Mouse (Mus musculus): ENCODE results near the gene Psg18. TPM values are rescaled to one million over a fixed set of nuclear protein-coding genes. Genes with fewer than 3 reads are reported as not detected.
"Not testable (repeated sequence)": the region's sequence is repeated elsewhere in the genome, so short reads cannot be mapped to it uniquely, and the experiment has no call there.

The Psg18 gene
- not detected in 2 replicates for polyA plus RNA-seq (2014; fragmentation: Nextera tagmentation; extraction: Ambion mirVana)

DNA sequence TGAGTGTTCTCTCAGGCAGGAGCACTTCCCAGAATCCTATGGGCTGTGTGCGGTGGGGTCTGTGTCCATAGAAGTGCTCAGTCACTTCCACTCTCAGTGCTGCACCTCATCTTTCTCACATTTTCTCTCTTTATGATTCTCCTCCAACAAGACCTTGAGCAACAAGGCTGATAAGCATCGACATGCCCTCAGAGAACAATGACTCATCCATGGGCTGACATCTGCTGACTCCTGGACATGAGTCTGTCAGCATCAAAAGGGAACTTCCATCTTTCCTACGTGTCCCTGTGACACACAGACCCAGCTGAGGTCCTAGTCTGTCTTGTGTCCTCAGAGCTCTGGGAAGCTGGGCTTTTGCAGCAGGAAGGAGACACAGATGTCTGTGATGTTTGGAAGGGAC lies at the start of gene Psg18:
TSS of gene Psg18 (minus strand) at position 101 of the 400 bp plus-strand sequence.
- DNase-seq; H3K4me1 ChIP-seq (ENCODE audit: control insufficient read depth, insufficient read depth, low read length); H3K4me3 ChIP-seq (replicated peaks; ENCODE audit: low read depth, low read length); H3K27ac ChIP-seq (replicated peaks; ENCODE audit: low read depth, low read length); H3K27me3 ChIP-seq (ENCODE audit: control insufficient read depth, insufficient read depth, low read length); ATAC-seq (ENCODE audit: low FRiP score, low TSS enrichment); H3K9ac ChIP-seq (replicated peaks; ENCODE audit: low read length); H3K9me3 ChIP-seq (ENCODE audit: control insufficient read depth, low read length); H3K36me3 ChIP-seq (ENCODE audit: control insufficient read depth, insufficient read depth, low read length); H3K4me2 ChIP-seq (ENCODE audit: low read length): not testable (repeated sequence)
- WGBS, result 79% methylated on average over 3 of the region's 3 CpGs

DNA sequence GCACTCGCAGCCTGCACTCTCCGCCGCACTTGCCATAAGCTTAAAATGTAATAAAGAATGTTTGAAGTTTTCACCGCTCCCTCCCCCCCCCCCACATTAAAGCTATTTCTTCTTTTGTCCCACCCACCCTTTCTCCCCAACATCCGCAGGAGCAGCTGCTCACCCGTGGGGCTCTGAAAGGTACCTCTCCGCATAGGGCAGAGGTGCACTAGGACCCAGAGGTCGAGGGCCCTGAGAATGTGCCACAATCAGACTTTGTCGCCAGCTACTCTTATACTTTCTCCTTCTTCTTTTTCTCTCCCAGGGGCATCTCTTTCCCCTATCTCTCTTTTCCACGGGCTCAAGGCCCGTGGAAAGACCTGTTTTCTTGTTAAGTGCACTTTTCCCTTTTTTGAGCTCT lies 48.6 kb upstream of the Psg18 start:
- Histone ChIP-seq H3K4me1 (ENCODE audit: control insufficient read depth, insufficient read depth, low read length) (no peaks in the 10 kb centered on the region), H3K27ac (replicated peaks; ENCODE audit: low read depth, low read length) (peak overlapping the region; percentile 26; the same call in 1 of the 2 replicates), H3K4me2 (ENCODE audit: low read length) (peak overlapping the region; percentile 10; the same call in 1 of the 2 replicates)

DNA sequence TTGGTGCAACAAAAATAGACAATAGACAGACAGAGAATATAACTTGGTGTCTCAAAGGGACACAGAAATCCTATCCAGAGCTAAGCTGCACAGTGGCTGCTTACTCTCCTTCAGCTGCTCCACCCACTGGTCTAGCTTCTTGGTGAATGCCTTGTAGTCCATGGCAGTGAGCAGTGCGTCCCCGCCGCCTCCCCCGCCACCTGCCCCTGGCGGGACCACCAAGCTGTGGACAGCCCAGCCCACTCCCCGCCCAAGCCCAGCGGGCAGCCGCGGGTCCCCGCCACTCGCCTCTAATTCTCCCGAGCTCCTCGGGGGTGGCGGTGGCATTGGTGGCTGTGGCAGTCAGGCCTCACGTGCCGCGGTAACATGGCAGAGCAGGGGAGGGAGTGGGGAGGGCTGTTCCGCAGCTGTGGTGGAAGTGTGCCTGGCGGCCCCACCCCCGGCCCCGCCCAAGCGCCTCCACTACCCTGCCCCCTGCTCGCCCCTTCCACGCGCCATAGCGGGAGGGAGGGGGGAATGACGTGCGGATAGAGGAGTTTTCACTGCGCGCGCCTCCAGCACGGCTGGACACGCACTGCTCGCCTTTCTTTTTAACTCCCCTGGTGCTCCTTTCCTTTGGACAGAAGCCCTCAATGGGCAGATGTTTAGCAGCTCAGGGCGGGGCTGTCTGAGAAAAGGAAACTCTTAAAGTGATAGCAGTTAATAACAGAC lies 47.9 kb upstream of the Psg18 start:
- peak; percentile 41 for DNase-seq
- Histone ChIP-seq H3K27me3 (ENCODE audit: control insufficient read depth, insufficient read depth, low read length) (no peaks in the 10 kb centered on the region), H3K4me3 (replicated peaks; ENCODE audit: low read depth, low read length) (peak overlapping the region; percentile 22), H3K4me2 (ENCODE audit: low read length) (peak overlapping the region; percentile 10; the same call in 1 of the 2 replicates), H3K4me1 (ENCODE audit: control insufficient read depth, insufficient read depth, low read length) (no peaks in the 10 kb centered on the region), H3K27ac (replicated peaks; ENCODE audit: low read depth, low read length) (no peak overlapping the region), H3K9ac (replicated peaks; ENCODE audit: low read length) (no peak overlapping the region), H3K36me3 (ENCODE audit: control insufficient read depth, insufficient read depth, low read length) (no peaks in the 10 kb centered on the region), H3K9me3 (ENCODE audit: control insufficient read depth, low read length) (peaks cover 13% of the 10 kb centered on the region)
- peak; percentile 50 for ATAC-seq (ENCODE audit: low FRiP score, low TSS enrichment)
- WGBS, result 37% methylated on average over 34 of the region's 35 CpGs

More for the DNA sequence above, 48.6 kb upstream of the Psg18 start:
- Histone ChIP-seq H3K9ac (replicated peaks; ENCODE audit: low read length) (no peak overlapping the region), H3K9me3 (ENCODE audit: control insufficient read depth, low read length) (peaks cover 13% of the 10 kb centered on the region), H3K27me3 (ENCODE audit: control insufficient read depth, insufficient read depth, low read length) (no peaks in the 10 kb centered on the region), H3K4me3 (replicated peaks; ENCODE audit: low read depth, low read length) (peak overlapping the region; percentile 22; the same call in 1 of the 2 replicates), H3K36me3 (ENCODE audit: control insufficient read depth, insufficient read depth, low read length) (no peaks in the 10 kb centered on the region)
- ATAC-seq (ENCODE audit: low FRiP score, low TSS enrichment) (no peak), DNase-seq (peak; percentile 1)
- 56% methylated on average over 11 of the region's 11 CpGs for WGBS

DNA sequence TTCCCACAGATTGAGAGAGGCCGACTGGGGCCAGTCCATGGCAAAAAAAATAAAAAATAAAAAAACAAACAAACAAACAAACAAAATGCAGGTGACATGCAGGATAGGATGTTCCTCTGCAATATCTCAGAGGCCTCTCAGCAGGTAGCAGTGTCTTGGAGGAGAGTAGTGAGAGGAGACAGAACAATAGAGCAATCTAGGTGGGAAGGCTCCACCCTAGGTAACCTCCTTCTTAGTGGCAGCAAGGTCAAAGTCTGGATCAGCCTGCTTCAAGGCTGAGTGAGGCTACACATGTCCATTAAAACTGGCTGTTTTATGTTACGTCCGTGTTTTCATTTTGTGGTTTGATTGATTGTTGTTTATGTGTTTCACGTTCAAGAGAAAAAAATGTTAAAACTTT lies 36.7 kb upstream of the Psg18 start:
- not testable (repeated sequence) for H3K9me3 ChIP-seq (ENCODE audit: control insufficient read depth, low read length); H3K36me3 ChIP-seq (ENCODE audit: control insufficient read depth, insufficient read depth, low read length); H3K27ac ChIP-seq (replicated peaks; ENCODE audit: low read depth, low read length); H3K9ac ChIP-seq (replicated peaks; ENCODE audit: low read length); H3K4me3 ChIP-seq (replicated peaks; ENCODE audit: low read depth, low read length); ATAC-seq (ENCODE audit: low FRiP score, low TSS enrichment); DNase-seq; H3K4me2 ChIP-seq (ENCODE audit: low read length); H3K4me1 ChIP-seq (ENCODE audit: control insufficient read depth, insufficient read depth, low read length); H3K27me3 ChIP-seq (ENCODE audit: control insufficient read depth, insufficient read depth, low read length)
- WGBS, result 81% methylated on average over 4 of the region's 4 CpGs

DNA sequence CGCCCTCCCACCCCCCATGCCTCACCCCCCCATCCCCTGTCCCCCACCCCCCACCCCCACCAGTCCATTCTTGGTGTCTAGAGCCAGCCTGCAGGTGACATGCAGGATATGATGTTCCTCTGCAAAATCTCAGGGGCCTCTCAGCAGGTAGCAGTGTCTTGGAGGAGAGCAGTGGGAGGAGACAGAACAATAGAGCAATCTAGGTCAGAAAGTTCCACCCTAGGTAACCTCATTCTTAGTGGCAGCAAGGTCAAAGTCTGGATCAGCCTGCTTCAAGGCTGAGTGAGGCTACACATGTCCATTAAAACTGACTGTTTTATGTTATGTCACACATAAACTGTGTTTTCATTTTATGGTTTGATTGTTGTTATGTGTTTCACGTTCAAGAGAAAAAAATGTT lies 23.5 kb upstream of the Psg18 start:
- Histone ChIP-seq H3K4me1 (ENCODE audit: control insufficient read depth, insufficient read depth, low read length) (no peaks in the 10 kb centered on the region), H3K9ac (replicated peaks; ENCODE audit: low read length) (no peak overlapping the region), H3K4me2 (ENCODE audit: low read length) (no peak overlapping the region), H3K36me3 (ENCODE audit: control insufficient read depth, insufficient read depth, low read length) (no peaks in the 10 kb centered on the region), H3K9me3 (ENCODE audit: control insufficient read depth, low read length) (peaks cover 20% of the 10 kb centered on the region), H3K27ac (replicated peaks; ENCODE audit: low read depth, low read length) (no peak overlapping the region), H3K4me3 (replicated peaks; ENCODE audit: low read depth, low read length) (no peak overlapping the region), H3K27me3 (ENCODE audit: control insufficient read depth, insufficient read depth, low read length) (no peaks in the 10 kb centered on the region)
- 45% methylated on average over 2 of the region's 2 CpGs for WGBS
- DNase-seq (no peak), ATAC-seq (ENCODE audit: low FRiP score, low TSS enrichment) (no peak)

DNA sequence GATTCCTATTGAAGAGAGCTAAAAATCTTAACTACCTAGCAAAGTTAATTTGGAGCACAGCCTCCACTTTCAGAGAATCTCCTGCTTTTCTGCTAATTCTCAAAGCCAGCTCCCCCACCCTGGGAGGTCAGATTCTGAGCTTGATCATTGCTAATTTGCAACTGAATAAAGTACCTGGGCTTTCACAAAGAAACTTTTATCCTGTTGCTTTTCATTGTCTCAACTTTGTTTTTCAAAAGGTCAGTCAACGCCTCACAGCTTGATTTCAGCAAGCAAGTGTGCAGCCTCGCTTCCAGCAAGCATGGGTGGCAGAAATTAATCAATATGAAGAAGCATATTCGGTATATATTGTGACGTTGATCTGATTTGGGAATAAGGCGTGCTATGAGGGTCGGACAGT lies 19.4 kb downstream of the Psg18 start:
- ATAC-seq (ENCODE audit: low FRiP score, low TSS enrichment), result not testable (repeated sequence)

More for the DNA sequence above, 19.4 kb downstream of the Psg18 start:
- H3K9me3 ChIP-seq (ENCODE audit: control insufficient read depth, low read length), result peaks cover 24% of the 10 kb centered on the region
- not testable (repeated sequence) for H3K36me3 ChIP-seq (ENCODE audit: control insufficient read depth, insufficient read depth, low read length); DNase-seq; H3K4me3 ChIP-seq (replicated peaks; ENCODE audit: low read depth, low read length); H3K4me2 ChIP-seq (ENCODE audit: low read length); H3K9ac ChIP-seq (replicated peaks; ENCODE audit: low read length); H3K4me1 ChIP-seq (ENCODE audit: control insufficient read depth, insufficient read depth, low read length); H3K27me3 ChIP-seq (ENCODE audit: control insufficient read depth, insufficient read depth, low read length); H3K27ac ChIP-seq (replicated peaks; ENCODE audit: low read depth, low read length)
- 76% methylated on average over 6 of the region's 6 CpGs for WGBS

Other genes starting within 250 kb of the Psg18 start
- gene Igfl3, start 178.5 kb downstream of the Psg18 start, polyA plus RNA-seq (2014; fragmentation: Nextera tagmentation; extraction: Ambion mirVana), result not detected in 2 replicates
- gene Mill1, start 109.7 kb downstream of the Psg18 start, polyA plus RNA-seq (2014; fragmentation: Nextera tagmentation; extraction: Ambion mirVana), result not detected in 2 replicates
- not detected in 2 replicates for gene Psg28, start 77.0 kb upstream of the Psg18 start, polyA plus RNA-seq (2014; fragmentation: Nextera tagmentation; extraction: Ambion mirVana)
- not detected in 2 replicates for gene Psg26, start 129.2 kb upstream of the Psg18 start, polyA plus RNA-seq (2014; fragmentation: Nextera tagmentation; extraction: Ambion mirVana)
- not detected in 2 replicates for gene Psg25, start 177.3 kb upstream of the Psg18 start, polyA plus RNA-seq (2014; fragmentation: Nextera tagmentation; extraction: Ambion mirVana)
- gene Psg27, start 212.3 kb upstream of the Psg18 start, polyA plus RNA-seq (2014; fragmentation: Nextera tagmentation; extraction: Ambion mirVana), result not detected in 2 replicates

Measured in midbrain, embryonic 14.5 days (tissue).